Mouse (Mus musculus): Measurements from ENCODE around the gene Rps19.
"Not testable (repeated sequence)": the region's sequence is repeated elsewhere in the genome, so short reads cannot be mapped to it uniquely, and the experiment has no call there.

Gene Rps19

GRCm38 (mm10) chr7:24883896-24884692, at the start of gene Rps19:
Gene Rps19 (plus strand): TSS chr7:24884371.
- DNase-seq (ENCODE audit: low spot score in 2 of 2) = peak; percentile 98 to 99

DNA sequence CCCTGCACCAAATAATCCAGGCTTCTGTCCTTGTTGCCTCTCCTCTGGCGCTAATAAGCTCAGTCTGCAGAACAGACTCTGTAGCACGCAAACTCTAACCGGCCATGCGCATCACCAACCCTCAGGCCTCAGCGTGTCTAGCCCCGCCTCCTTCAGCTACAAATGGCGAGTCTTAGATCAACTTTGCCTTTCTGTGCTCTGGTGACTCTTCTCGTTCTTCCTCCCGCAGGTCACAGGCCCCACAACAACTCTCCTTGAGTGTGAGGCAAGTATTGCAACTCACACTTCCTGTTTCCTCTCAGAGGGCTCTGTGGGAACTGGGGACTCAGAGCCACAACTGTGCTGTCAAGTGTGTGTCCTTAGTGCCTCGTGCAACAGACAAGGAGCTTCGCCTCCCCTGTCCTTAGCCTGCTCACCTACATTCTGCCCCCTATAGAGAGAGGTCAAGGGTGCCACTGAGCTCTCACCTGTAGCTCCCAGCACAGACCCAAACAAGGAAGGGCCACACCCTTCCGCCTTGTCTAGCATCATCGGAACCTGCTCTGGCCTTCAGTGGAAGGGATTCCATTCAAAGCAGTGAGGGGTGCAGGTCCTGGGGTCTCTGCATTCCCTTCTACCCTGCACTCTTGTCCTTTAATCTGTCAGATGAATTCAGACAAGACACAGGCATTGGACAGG, 45.3 kb upstream of the Rps19 start:
- not testable (repeated sequence) for DNase-seq (ENCODE audit: low spot score in 2 of 2)

- no peak for DNase-seq (ENCODE audit: low spot score in 2 of 2)
These were observed 44.8 kb upstream of the Rps19 start for GRCm38 (mm10) chr7:24839410-24839808.

- no peak for DNase-seq (ENCODE audit: low spot score in 2 of 2)
These were observed 43.8 kb upstream of the Rps19 start for GRCm38 (mm10) chr7:24840331-24840730.

- DNase-seq (ENCODE audit: low spot score in 2 of 2) = no peak
These were observed 43.2 kb upstream of the Rps19 start for GRCm38 (mm10) chr7:24841009-24841408.

GRCm38 (mm10) chr7:24844144-24844543, 40.0 kb upstream of the Rps19 start:
- no peak for DNase-seq (ENCODE audit: low spot score in 2 of 2)

DNA sequence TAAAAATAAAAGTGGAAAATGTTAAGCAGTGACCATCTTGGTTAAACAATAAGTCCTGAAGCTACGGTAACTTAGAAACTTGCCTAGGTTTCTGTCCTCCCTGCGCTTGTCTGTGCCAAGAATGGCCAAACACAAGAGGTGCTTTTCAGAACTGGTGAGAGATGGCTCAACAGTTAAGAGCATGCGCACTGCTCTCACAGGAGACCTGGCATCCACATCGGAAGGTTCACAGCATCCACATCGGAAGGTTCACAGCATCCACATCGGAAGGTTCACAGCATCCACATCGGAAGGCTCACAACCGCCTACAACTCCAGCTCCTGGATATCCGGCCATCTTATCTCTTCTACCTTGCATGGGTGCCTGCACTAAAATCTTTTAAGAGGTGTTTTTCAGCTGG, 39.0 kb upstream of the Rps19 start:
- DNase-seq (ENCODE audit: low spot score in 2 of 2) = no peak

GRCm38 (mm10) chr7:24845713-24846112, 38.5 kb upstream of the Rps19 start:
- DNase-seq (ENCODE audit: low spot score in 2 of 2) = no peak

- not testable (repeated sequence) for DNase-seq (ENCODE audit: low spot score in 2 of 2)
These were observed 37.6 kb upstream of the Rps19 start for GRCm38 (mm10) chr7:24846576-24846975.

DNA sequence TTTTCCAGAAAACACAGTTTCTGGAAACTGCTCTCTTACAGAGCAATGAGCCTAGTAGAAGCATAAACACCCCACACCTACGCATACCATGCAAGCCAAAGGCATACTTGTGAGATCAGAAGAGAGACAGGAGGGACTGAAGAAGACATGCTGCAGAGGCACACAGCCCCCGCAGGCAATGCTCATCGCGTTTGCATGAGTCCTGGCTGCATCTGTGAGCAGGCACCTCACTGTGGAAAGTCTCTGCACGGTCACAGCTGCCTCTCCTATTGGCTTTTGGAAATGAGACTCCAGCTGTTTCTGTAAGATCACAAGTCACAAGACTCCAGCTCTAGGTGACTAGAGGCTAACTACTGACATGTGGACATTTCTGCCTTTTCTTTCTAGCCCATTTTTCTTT, 34.0 kb upstream of the Rps19 start:
- no peak for DNase-seq (ENCODE audit: low spot score in 2 of 2)

DNA sequence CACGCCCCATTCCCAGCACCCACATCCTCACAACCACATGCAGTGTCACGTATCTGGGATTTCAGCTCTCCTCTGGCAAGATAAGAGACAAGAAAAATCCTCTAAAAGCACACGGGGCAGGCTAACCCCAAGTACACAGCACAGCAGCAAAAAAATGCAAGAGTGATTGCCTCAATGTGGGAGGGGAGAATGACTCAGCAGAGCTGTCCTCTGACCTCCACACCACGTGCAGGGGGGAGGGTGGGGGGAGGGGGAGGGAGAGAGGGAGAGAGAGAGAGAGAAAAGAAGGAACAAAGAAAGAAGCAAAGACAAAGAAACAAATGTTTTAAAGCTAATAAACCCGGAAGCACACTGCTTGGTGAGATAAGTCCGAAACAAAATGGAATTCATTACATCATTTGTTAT, 33.3 kb upstream of the Rps19 start:
- no peak for DNase-seq (ENCODE audit: low spot score in 2 of 2)

DNA sequence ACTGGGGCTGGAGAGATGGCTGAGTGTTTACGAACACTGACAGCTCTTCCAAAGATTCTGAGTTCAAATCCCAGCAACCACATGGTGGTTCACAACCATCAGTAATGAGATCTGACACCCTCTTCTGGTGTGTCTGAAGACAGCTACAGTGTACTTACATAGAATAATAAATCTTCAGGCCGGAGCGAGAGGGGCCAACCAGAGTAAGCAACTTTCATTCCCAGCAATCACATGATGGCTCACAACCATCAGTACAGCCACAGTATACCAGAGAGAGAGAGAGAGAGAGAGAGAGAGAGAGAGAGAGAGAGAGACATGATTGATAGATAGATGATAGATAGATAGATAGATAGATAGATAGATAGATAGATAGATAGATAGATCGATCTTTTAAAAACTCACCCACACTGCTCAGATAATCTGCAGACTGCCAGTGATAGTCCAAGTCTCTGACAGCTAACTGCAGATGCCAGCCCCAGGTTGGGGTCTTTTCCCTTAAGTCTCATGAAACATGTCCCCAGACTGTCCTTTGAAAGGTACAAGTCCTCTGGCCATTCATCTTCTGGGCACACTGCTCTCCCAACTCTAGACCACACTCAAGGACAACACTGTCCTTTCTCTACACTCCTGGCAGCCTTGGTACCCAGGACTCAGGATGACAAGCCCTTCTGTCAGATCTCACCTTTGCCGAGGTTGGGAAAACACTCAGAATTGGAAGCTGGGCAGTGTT, 32.4 kb upstream of the Rps19 start:
- DNase-seq (ENCODE audit: low spot score in 2 of 2) = no peak

- no peak for DNase-seq (ENCODE audit: low spot score in 2 of 2)
These were observed 31.5 kb upstream of the Rps19 start for GRCm38 (mm10) chr7:24852557-24853232.

GRCm38 (mm10) chr7:24853233-24853563, 31.0 kb upstream of the Rps19 start:
- no peak for DNase-seq (ENCODE audit: low spot score in 2 of 2)

- DNase-seq (ENCODE audit: low spot score in 2 of 2) = no peak
These were observed 30.5 kb upstream of the Rps19 start for GRCm38 (mm10) chr7:24853695-24854094.

- no peak for DNase-seq (ENCODE audit: low spot score in 2 of 2)
These were observed 27.6 kb upstream of the Rps19 start for GRCm38 (mm10) chr7:24856460-24857120.

DNA sequence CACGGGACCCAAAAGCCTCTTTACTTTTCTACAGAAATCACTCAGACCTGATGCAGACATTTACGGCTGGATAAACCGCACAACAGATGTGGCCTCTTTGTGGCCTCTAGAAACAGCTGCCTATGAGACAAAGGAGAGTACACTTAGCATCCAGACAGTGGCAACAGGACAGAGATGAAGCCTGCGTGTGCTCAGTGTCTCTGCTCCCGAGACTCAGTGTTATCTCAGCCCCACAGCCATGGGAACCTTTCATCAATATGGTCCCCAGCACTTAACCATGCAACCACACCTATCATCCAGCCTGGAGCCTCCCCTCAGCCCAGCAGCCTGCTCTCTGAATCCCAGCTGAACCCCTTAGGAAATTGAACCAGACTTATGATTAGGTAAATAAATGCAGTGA, 24.9 kb upstream of the Rps19 start:
- DNase-seq (ENCODE audit: low spot score in 2 of 2) = no peak

DNA sequence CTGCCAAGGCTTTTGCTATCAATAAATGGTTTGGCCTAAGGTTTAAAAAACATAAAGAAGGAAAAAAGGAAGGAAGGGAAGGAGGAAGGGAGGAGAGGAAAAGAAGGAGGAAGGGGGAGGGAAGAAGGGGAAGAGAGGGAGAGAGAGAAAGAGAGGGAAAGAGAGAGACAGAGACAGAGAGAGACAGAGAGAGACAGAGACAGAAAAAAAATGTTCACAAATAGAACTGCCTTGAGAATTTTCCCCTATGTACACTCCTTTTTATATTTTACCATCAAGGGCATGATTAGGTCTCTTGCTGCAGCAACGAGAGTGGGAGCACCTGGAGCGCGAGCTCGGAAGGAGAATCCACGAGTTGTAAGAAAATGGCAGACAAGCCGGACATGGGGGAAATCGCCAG, 22.3 kb upstream of the Rps19 start, which contains the start of gene Gm9844:
Gene Gm9844, plus strand, starts transcription at position 301 of the 400 bp plus-strand sequence.
- DNase-seq (ENCODE audit: low spot score in 2 of 2) = no peak

GRCm38 (mm10) chr7:24862853-24863252, 21.3 kb upstream of the Rps19 start:
- no peak for DNase-seq (ENCODE audit: low spot score in 2 of 2)

DNA sequence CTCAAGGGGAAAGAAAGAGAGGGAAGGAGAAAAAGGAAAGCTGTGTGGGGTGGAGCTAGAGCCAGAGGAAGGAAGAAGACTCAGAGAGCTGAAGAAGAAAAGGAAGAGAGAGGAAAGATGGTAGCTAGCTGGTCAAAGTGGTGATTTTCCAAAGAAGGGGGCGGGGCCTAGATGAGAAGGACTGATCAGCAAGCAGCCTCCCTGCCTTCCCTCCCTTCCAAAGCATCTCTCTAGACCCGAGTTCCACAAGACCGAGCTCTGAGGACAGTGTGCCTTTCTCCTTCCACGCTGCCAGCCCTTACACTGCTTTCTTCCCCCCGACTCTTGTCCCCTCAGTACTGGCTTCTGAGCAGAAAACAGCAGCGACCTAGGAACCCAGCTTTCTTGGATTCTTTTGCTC, 20.0 kb upstream of the Rps19 start:
- DNase-seq (ENCODE audit: low spot score in 2 of 2) = no peak

GRCm38 (mm10) chr7:24869080-24869479, 15.1 kb upstream of the Rps19 start:
- no peak for DNase-seq (ENCODE audit: low spot score in 2 of 2)
